Mouse (Mus musculus) brain, embryonic 14.5 days (tissue): ENCODE measurements at regions not wholly inside any gene's neighbourhood (a gene's known extent, or its start where the extent isn't known, plus 50 kb on each side); places are given as distances from the start of the nearest gene placed in this dataset.

Experiments
- CTCF ChIP-seq: fragments of 200-500 bp; IDR thresholded peaks from 2 replicates; pipeline ENCODE4 v1.5.1; 2012; ENCODE audit warnings: inconsistent platforms, mild to moderate bottlenecking, moderate library complexity, borderline replicate concordance; ENCODE audit not compliant: insufficient read depth, insufficient read length; ENCODE audit errors: extremely low read depth
- POLR2A ChIP-seq: fragments of 200-500 bp; IDR thresholded peaks from 2 replicates; pipeline ENCODE4 v1.6.1; 2012; ENCODE audit warnings: mild to moderate bottlenecking, inconsistent platforms, borderline replicate concordance; ENCODE audit not compliant: poor library complexity, insufficient read depth, insufficient read length, severe bottlenecking; ENCODE audit errors: extremely low read depth

DNA sequence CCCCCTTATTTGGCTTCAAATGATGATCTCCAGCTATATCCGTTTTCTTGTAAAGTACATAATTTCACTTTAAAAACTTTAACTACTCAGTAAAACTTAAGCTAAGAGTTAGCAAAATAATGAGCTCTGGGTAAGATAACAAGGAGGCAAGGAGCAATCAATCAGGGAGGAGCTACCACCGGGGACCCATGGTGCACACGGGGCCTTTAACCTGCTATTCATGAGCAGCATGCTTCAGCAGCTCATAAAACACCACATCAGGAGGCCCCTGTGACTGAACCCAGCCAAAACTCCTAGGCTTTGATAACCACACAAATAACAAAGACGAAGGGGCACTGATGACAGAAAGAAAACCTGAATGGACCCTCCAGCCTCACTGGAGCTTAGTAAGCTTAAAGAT is 202.1 kb downstream of the Rpl36a-ps1 start:
- no peak for TF ChIP-seq CTCF
- no peak for TF ChIP-seq POLR2A
